8 mouse cellular contexts compared by ENCODE assay signal in the genomic region with DNA sequence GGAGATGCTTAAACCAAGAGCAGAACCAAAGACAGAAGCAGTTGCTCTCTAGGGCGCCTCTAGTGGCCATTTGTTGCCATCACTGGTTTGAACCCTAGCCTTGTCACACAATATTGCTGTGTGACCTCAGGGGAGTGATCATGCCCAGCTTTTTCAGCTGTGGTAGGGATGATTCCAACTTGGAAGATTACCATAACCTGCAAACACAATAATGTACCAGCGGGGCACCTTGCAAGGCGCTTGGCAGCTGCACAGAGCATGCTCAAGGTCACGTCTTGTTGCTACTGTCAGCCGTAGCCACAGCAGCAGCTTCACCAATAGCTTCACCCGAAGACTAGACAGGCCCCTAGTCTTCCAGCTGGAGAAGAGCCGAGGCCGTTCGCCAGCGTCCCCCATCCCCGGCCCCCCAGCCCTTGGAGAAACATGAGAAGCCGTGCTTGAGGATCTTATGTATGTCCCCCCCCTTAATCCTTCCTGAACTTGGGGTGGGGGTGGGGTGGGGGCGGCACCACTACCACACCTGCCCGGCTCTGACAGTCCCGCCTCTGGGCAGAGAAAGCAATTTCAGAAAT. TPM values are rescaled to one million over a fixed set of nuclear protein-coding genes. Genes with fewer than 3 reads are reported as not detected.
DNase-seq lines count a peak whose midpoint lies in the region; ATAC-seq and TF ChIP-seq lines count a peak whose summit lies in the region.

No protein-coding gene starts in this region.

- peak overlapping the region; percentile 30 for H3K9ac ChIP-seq in hindbrain, embryonic 16.5 days (ENCODE audit: low read depth, low read length)
- no peak overlapping the region for H3K9ac ChIP-seq in liver, postnatal 0 days (replicated peaks)

- no peak for ATAC-seq in CD4-positive, CD25-positive, alpha-beta regulatory T cell, adult 4 months
- peak; percentile 83 for ATAC-seq in hindbrain, embryonic 16.5 days
- no peak for ATAC-seq in liver, postnatal 0 days

- H3K27me3 ChIP-seq in hindbrain, embryonic 16.5 days (replicated peaks; ENCODE audit: control insufficient read depth, insufficient read depth, low read length): no peaks in the 10 kb centered on the region
- H3K27me3 ChIP-seq in liver, postnatal 0 days (ENCODE audit: insufficient read depth, low read length): 0 out of 2 replicates have a peak, but pooled peaks cover 3% of the 10 kb centered on the region

- H3K4me3 ChIP-seq in hindbrain, embryonic 16.5 days (ENCODE audit: low read length): 0 out of 2 replicates have a peak overlapping the region, but pooled peaks have one; percentile 10
- H3K4me3 ChIP-seq in liver, postnatal 0 days (ENCODE audit: low read depth, low read length): no peak overlapping the region

- H3K36me3 ChIP-seq in hindbrain, embryonic 16.5 days (ENCODE audit: control insufficient read depth, insufficient read depth, low read length): no peaks in the 10 kb centered on the region
- no peaks in the 10 kb centered on the region for H3K36me3 ChIP-seq in liver, postnatal 0 days (replicated peaks; ENCODE audit: insufficient read depth, low read length)

- H3K9me3 ChIP-seq in hindbrain, embryonic 16.5 days (ENCODE audit: control insufficient read depth, low read length): no peaks in the 10 kb centered on the region
- no peaks in the 10 kb centered on the region for H3K9me3 ChIP-seq in liver, postnatal 0 days (ENCODE audit: low read length)

- no peak for TF ChIP-seq EP300 in liver, postnatal 0 days (IDR thresholded peaks at IDR 0.05; ENCODE audit: low read depth)

- peak overlapping the region; percentile 50 for H3K4me2 ChIP-seq in hindbrain, embryonic 16.5 days (ENCODE audit: low read length)
- H3K4me2 ChIP-seq in liver, postnatal 0 days (ENCODE audit: low read depth, low read length): no peak overlapping the region

- 25% methylated on average over 15 of the region's 15 CpGs for WGBS in hindbrain, embryonic 16.5 days
- 42% methylated on average over 15 of the region's 15 CpGs for WGBS in liver, postnatal 0 days (ENCODE audit: insufficient replicate concordance)

- H3K4me1 ChIP-seq in hindbrain, embryonic 16.5 days (ENCODE audit: control insufficient read depth, insufficient read depth, low read depth, low read length): peaks cover 8% of the 10 kb centered on the region
- no peaks in the 10 kb centered on the region for H3K4me1 ChIP-seq in liver, postnatal 0 days (ENCODE audit: insufficient read depth)

- peak; percentile 40 for DNase-seq in CD4-positive, CD25-positive, alpha-beta regulatory T cell, adult 2 months (ENCODE audit: low read depth, low spot score)
- DNase-seq in Muller cell, postnatal 12 days (ENCODE audit: inconsistent ontology term): peak; percentile 51
- peak; percentile 28 for DNase-seq in embryo, embryonic 9.5 days (ENCODE audit: extremely low spot score)
- DNase-seq in liver, postnatal 0 days: no peak
- DNase-seq in retina, postnatal 1 day: peak; percentile 75
- no peak for DNase-seq in urinary bladder, postnatal 36 days (ENCODE audit: low spot score in 2 of 2)

- H3K27ac ChIP-seq in hindbrain, embryonic 16.5 days (ENCODE audit: low read depth, low read length): peak overlapping the region; percentile 68; the same call in 1 of the 2 replicates
- H3K27ac ChIP-seq in liver, postnatal 0 days (ENCODE audit: low read depth): no peak overlapping the region

- peak; percentile 61 for TF ChIP-seq CTCF in liver, postnatal 0 days (IDR thresholded peaks at IDR 0.05; ENCODE audit: low read depth)

RNA-seq across cellular contexts. Expression of gene Gosr2, which starts 23.9 kb away (rescaled TPM):
- 100 to 1,000 TPM in 1 of 2 experiments, 10 to 100 TPM in 1; 78.8 to 115 TPM for polyA plus RNA-seq in CD4-positive, CD25-positive, alpha-beta regulatory T cell, adult 4 months (2017; shearing (Covaris generic))
- 95.6 and 97.5 TPM in 2 replicates for polyA plus RNA-seq in hindbrain, embryonic 16.5 days (2015; fragmentation: Nextera tagmentation; extraction: Ambion mirVana)
- polyA plus RNA-seq in liver, postnatal 0 days (2015; fragmentation: Nextera tagmentation; extraction: Ambion mirVana): 39.3 and 43.1 TPM in 2 replicates

RNA-seq across cellular contexts. Expression of gene Wnt9b, which starts 28.1 kb away (rescaled TPM):
- not detected for polyA plus RNA-seq in CD4-positive, CD25-positive, alpha-beta regulatory T cell, adult 4 months (2017; shearing (Covaris generic))
- polyA plus RNA-seq in hindbrain, embryonic 16.5 days (2015; fragmentation: Nextera tagmentation; extraction: Ambion mirVana): 0.54 and 0.56 TPM in 2 replicates
- 0.08 and 0.20 TPM in 2 replicates for polyA plus RNA-seq in liver, postnatal 0 days (2015; fragmentation: Nextera tagmentation; extraction: Ambion mirVana)

RNA-seq across cellular contexts. Expression of gene Wnt3, which starts 52.4 kb away (rescaled TPM):
- polyA plus RNA-seq in CD4-positive, CD25-positive, alpha-beta regulatory T cell, adult 4 months (2017; shearing (Covaris generic)): 1 to 10 TPM; 2.4 to 3.8 TPM
- 11.0 and 12.1 TPM in 2 replicates for polyA plus RNA-seq in hindbrain, embryonic 16.5 days (2015; fragmentation: Nextera tagmentation; extraction: Ambion mirVana)
- not detected in 2 replicates for polyA plus RNA-seq in liver, postnatal 0 days (2015; fragmentation: Nextera tagmentation; extraction: Ambion mirVana)

Comparison
In these comparisons a context has a peak if more than half of its experiments do, and no peak if none do; other contexts are left out.
1. DNase-seq: peak in CD4-positive, CD25-positive, alpha-beta regulatory T cell, adult 2 months (single experiment), Muller cell, postnatal 12 days (single experiment), embryo, embryonic 9.5 days (single experiment) and retina, postnatal 1 day (single experiment); none in liver, postnatal 0 days (single experiment) and urinary bladder, postnatal 36 days (0 of 2).